25 mouse cellular contexts compared by ENCODE assay signal in the genomic region with DNA sequence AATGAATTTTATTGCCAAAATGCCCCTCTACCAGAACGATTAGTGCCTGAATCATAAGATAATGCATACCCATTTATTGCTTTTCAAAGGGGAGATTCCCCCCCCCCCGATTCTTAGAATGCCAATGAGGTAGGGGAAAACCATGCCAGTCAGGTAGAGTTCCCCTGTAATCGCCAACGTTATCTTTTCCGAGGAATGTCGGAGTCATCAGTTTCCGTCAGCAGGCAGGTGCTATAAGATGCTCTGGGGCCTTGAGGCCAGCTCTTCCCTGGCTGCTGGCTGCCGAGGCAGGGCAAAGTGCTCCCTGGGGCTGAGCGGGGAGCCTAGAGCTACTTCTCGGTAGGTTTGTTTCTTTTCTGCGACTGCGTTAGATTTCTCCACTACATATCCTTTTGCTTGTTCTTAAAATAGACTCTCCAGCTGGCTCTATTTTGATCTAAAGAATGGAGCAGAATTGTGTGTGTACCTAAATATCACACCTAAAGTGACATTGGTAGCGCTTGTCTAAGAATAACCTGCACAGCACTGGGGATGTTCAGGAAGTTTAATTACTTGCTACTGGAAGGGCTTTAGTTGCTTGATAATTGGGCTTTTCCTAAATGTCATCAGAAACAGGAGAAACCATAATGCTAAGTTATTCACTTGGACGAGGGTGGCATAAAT. TPM values are rescaled to one million over a fixed set of nuclear protein-coding genes. Genes with fewer than 3 reads are reported as not detected.
A peak's percentile ranks its signal among the peaks of the same experiment; 100 is the strongest.
DNase-seq lines count a peak whose midpoint lies in the region; ATAC-seq lines count a peak whose summit lies in the region.
"Had no signal": no experiment of that assay in that cellular context is flagged by ENCODE, and none has a peak within 500 bp of the region (broad histone marks: within the 10 kb centered on the region; RNA-seq: fewer than 3 reads in every experiment).

No protein-coding gene starts in this region.

- no peak overlapping the region for H3K9ac ChIP-seq in heart, embryonic 13.5 days
- H3K9ac ChIP-seq: forebrain, embryonic 13.5 days; hindbrain, embryonic 13.5 days; limb, embryonic 13.5 days; liver, embryonic 12.5 days; neural tube, embryonic 15.5 days had no signal

- peak overlapping the region; percentile 11; the same call in 1 of the 2 replicates for H3K4me2 ChIP-seq in heart, embryonic 13.5 days
- H3K4me2 ChIP-seq: forebrain, embryonic 13.5 days; heart, embryonic 11.5 days; hindbrain, embryonic 13.5 days; limb, embryonic 13.5 days; liver, embryonic 12.5 days; midbrain, embryonic 11.5 days; neural tube, embryonic 15.5 days had no signal

- no peak for DNase-seq in heart, adult 9 months (ENCODE audit: low spot score in 2 of 2)
- peak; percentile 8 to 12 for DNase-seq in left cerebral cortex, adult 9 months (ENCODE audit: low spot score in 2 of 2)
- DNase-seq in left cerebral cortex, postnatal 36 days (ENCODE audit: low spot score in 2 of 2) = no peak
- peak; percentile 66 for DNase-seq in brain, adult 2 months (ENCODE audit: low read depth, low spot score)
- peak; percentile 58 for DNase-seq in telencephalon, adult 2 months (ENCODE audit: low read depth, low spot score)
- no peak for DNase-seq in kidney, adult 18-20 months
- DNase-seq: adrenal gland, adult 8-10 months; B cell, adult 2 months; cerebellum, adult 8-10 months; cerebellum, postnatal 36 days; heart, postnatal 36 days; kidney, postnatal 14 days; lung, adult 18-20 months; lung, postnatal 10 days; thymus, postnatal 14 days had no signal

- H3K27me3 ChIP-seq in heart, embryonic 13.5 days (replicated peaks) = no peaks in the 10 kb centered on the region
- H3K27me3 ChIP-seq: forebrain, embryonic 13.5 days; hindbrain, embryonic 13.5 days; limb, embryonic 13.5 days; liver, embryonic 12.5 days; neural tube, embryonic 15.5 days had no signal

- no peak overlapping the region for H3K4me3 ChIP-seq in heart, embryonic 13.5 days
- H3K4me3 ChIP-seq: forebrain, embryonic 13.5 days; hindbrain, embryonic 13.5 days; limb, embryonic 13.5 days; liver, embryonic 12.5 days; neural tube, embryonic 15.5 days had no signal

- ATAC-seq in heart, embryonic 13.5 days (ENCODE audit: extremely low read depth, insufficient number of reproducible peaks, low FRiP score, low TSS enrichment) = no peak
- ATAC-seq: activated CD4-positive, CD25-positive, alpha-beta regulatory T cell, adult 4 months; forebrain, embryonic 13.5 days; inflammation-experienced regulatory T-cells, adult 6 months; liver, embryonic 12.5 days had no signal

- peaks cover 24% of the 10 kb centered on the region for H3K4me1 ChIP-seq in heart, embryonic 13.5 days
- H3K4me1 ChIP-seq: forebrain, embryonic 13.5 days; hindbrain, embryonic 13.5 days; liver, embryonic 12.5 days had no signal

- H3K36me3 ChIP-seq in heart, embryonic 13.5 days = no peaks in the 10 kb centered on the region
- H3K36me3 ChIP-seq: hindbrain, embryonic 13.5 days; limb, embryonic 13.5 days; liver, embryonic 12.5 days; neural tube, embryonic 15.5 days had no signal

- 62% methylated on average over 14 of the region's 14 CpGs for WGBS in heart, embryonic 13.5 days

- no peak overlapping the region for H3K27ac ChIP-seq in heart, embryonic 13.5 days (replicated peaks)
- H3K27ac ChIP-seq: forebrain, embryonic 13.5 days; hindbrain, embryonic 13.5 days; limb, embryonic 13.5 days; liver, embryonic 12.5 days; neural tube, embryonic 15.5 days had no signal

- no peaks in the 10 kb centered on the region for H3K9me3 ChIP-seq in heart, embryonic 13.5 days
- H3K9me3 ChIP-seq: forebrain, embryonic 13.5 days; limb, embryonic 13.5 days; liver, embryonic 12.5 days; neural tube, embryonic 15.5 days had no signal

- intact Hi-C loops in left cerebral cortex, postnatal 36 days (cut with DNase I) = loop anchor here (5.0 kb wide), 1 partner anchor 66 kb away; no protein-coding TSS in a partner anchor

RNA-seq across cellular contexts. Expression of gene Kcnj15, which starts 35.6 kb away (rescaled TPM):
- 0.80 and 2.0 TPM in 2 replicates for polyA plus RNA-seq in heart, embryonic 13.5 days (2015; fragmentation: Nextera tagmentation; extraction: Ambion mirVana)
- under 1 TPM in 1 of 2 experiments, not detected in 1; 0.07 TPM for total RNA-seq in left cerebral cortex, postnatal 36 days (2021)

Comparison
In these comparisons a context has a peak if more than half of its experiments do, and no peak if none do; other contexts are left out.
1. DNase-seq: peak in left cerebral cortex, adult 9 months (2 of 2), brain, adult 2 months (single experiment) and telencephalon, adult 2 months (single experiment); none in heart, adult 9 months (0 of 2), left cerebral cortex, postnatal 36 days (0 of 2) and kidney, adult 18-20 months (single experiment).